Mouse (Mus musculus): ENCODE data around the gene Hc.
A peak's percentile ranks its signal among the peaks of the same experiment; 100 is the strongest.

The Hc gene

DNA sequence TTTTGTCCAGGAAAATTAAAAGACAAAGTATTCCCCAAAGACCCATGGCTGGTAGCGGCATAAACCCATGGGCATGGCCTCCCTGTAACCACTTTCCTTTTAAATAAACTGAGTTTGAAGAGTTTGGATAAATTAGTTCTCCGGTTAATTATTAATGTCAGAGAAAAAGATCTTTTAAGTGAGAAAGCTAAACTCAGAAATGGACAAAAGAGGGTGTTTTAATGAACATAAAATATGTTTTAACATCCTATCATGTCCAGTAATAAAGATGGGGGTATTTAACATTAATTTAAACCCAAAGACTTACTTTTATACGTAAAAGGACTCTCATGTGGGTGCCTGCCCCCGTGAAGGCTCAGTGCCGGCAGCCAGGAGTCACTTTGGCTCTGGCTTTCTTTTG lies at the start of gene Hc:
Gene Hc, minus strand, starts transcription at position 101 of the 400 bp plus-strand sequence.
- no peak for DNase-seq

DNA sequence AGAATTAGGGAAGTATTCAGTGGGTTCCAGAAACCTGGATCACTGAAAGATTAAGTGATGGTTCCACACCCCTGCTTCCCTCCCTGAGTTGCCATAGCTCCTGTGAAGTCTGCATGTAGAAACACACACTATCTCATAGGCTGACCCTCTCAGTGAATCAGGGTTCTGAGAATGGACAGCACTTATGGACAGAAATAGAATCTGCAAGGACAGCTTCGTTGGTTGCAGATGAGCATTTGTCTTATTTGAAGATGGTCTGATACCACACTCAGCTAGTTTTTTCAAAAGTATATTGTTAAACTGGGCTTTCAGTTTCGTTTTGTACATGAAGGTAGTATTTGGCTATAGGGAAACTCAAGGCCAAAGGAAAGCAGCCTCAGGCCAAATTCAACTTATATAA lies 49.3 kb upstream of the Hc start:
- DNase-seq: no peak

DNA sequence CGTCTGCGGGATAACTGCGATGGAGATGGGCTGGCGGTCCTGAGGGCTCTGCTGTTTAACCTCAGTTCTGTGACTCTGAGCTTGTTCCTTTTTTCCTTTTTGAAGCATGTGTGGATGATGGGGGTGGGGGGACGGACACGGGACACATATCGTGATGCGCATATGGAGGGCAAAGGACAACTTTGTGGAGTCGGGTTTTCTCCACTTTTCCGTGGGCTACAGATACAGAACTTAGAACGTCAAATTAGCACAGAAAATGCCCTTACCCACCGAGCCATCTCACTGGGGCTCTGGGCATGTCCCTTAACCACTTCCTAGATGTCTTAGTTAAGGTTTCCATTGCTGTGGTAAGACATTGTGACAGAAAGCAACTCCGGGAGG lies 48.7 kb upstream of the Hc start:
- no peak for DNase-seq

DNA sequence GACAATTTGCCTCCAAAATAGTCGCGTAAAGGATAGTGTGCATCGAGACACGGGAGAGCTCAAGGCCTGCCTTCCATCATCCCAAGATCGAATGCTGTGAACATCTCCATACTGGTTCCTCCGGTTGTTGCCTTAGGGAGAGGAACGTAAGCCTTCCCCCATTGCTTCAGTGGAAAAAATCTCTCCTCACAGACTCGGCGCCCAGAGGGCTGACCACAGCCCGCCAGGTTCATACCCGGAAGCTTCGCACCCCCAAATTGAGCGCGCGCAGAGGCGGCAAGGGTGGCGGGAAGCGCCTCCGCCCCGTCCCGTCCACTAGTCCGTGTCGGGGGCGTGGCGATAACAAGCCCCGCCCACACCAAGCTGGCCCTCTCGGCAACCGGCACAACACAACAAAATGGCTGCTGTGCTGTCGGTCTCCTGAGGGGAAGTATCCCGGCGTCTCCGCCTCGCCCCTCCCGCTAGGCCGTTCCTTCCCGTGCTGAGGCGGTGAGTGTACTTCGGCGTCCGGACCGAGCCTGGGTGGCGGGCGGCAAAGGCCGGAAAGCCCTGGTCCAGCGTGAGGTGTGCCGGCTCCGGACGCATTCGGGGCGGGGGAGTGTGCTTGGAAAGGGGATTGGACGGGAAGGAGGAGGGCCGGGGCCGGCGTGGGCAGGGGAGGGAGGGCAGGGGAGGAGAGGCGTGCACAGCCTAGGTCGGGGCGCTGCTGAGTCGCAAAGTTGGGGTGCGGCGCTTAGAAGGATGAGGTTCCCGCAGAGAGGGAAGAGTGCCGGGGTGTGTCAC lies 48.1 kb upstream of the Hc start, which contains the start of gene Cntrl:
Gene Cntrl, plus strand, starts transcription at position 352 of the 783 bp plus-strand sequence.
- peak; percentile 97 for DNase-seq

DNA sequence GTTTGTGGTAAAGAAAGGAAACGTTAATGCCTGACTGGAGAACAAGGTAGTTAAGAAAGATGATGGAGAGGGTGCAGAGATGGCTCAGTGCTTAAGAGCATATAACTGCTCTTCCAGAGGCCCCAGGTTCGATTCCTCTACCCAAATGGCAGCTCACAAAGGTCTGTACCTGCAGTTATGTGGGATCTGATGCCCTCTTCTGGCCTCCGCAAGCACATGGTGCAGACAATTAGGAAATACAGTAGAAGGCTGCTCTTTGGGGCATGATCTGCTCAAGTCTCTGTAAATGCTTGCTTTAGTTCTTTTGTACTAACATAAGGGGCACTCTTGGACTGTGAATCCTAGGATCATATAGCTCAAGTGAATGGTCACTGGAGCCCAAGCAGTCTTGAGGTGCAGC lies 47.5 kb upstream of the Hc start:
- DNase-seq: peak; percentile 75

DNA sequence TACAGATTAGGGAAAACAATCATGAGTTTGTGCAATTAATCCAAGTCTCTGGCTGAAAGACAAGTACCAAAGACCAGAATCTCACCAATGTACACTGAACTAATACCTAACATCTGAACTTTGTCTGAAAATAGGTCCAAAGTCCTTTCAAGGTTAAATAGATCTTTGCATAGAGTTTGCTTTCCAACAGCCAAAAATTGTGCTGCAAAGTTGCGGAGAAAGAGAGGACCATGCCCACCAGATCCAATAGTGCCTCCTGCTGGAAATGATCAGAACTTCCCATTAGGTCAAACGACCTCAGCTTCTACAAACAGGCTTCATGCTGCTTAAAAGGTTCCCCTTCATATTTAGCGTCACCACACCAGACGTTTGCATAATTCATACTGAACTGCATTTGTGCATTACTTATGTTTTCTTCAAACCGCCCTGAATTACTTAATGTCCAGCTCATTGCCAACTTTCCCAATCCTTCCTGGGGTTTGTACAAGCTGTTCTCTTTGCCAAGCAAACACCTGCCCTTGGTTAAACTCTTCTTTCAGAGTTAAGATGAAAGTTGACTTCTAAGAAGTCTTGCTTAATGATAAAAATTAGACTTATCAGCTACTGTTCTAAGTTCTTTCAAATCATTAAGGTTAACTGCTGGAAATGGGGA lies 46.9 kb upstream of the Hc start:
- peak; percentile 82 for DNase-seq

DNA sequence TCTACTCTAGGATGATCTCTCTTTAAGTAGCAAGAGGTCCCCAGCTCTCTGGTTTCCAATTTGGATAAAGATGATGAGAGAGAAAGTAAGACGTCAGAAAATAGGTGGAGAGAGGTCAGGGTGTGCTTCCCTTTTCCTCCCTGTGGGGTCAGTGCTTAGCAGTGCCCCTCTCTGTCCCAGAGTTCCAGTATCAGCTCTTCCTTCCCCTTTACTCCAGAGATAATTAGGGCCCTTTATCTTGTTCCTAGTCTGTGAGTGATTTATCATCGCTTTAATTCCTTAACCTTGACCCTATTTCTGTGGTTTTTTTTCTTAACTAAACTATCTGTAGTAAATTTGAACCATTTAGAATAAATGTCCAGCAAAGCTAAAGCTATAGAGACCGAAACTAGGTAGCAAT lies 43.6 kb upstream of the Hc start:
- DNase-seq: no peak

DNA sequence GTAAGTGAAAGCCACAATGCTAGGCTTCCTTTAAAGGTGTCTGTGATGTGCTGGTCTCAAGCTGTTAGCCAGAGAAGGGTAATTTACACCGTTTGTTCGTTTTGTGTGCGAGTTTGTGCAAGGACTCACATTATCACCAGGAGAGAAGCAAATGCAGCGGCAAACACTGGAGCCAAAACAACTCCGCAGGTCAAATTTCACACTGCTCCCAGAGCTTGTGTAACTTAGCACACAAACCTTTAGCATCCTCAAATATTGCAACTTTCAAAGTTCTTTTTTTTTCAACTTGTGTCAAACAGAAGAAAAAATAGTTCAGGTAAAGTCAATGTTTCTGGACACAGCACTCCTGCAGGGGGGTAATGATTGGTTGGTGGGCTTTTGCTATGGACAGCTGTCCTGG lies 42.3 kb upstream of the Hc start:
- DNase-seq: no peak

DNA sequence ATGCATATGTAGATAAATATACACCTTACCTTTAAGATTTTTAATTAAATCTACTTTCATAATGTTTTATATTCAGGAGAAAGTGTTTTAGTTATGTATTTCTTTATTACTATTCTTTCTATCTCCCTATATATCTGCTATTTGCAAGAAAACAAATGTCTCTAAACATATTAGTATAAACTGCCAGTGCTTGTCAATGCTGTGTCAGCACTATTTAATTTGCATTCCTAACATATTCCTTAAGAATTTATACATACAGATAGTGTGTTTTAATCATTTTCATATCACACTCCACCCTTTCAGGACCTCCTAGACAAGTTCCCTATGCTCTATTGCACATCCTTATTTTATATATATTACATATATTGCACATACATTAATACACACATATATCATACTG lies 41.5 kb upstream of the Hc start:
- DNase-seq: no peak

DNA sequence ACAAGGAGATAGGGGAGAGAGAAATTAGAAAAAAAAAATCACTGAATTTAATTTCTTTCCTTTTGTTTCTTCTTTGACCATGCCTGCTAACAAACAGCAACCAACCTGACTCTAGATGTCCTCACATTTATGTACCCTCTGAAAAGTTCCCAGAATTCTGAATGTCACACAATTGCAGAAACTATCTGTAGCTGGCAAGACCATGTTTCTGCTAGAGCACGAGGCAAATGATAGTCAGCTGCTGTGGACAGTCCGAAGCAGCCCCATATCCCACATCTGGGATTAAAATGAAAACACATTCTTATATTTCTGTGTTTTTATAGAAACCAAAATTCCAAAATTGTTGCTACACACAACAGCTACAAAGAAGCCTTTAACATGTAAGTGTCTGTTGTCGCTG lies 40.2 kb upstream of the Hc start, which contains the start of gene AI182371:
Gene AI182371, minus strand, starts transcription at position 101 of the 400 bp plus-strand sequence.
- DNase-seq: no peak

DNA sequence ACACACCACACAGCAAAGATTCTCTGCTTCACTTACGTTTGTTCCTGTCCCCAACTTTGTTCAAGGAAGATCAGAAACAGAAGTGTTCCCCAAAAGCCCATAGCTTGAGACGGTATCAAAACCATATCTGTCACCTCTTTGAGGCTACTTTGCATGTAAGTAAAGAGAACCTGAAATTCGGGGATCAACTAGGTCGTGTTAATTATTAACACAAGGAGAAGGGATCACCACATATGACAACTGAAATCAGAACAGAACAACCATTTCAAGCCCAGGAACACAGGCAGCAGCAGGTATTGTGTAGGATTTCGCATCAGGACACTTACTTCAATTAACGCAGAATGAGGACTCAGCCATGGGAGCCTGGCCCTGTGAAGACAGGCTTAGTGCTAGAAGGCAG lies 39.3 kb upstream of the Hc start:
- DNase-seq: no peak

DNA sequence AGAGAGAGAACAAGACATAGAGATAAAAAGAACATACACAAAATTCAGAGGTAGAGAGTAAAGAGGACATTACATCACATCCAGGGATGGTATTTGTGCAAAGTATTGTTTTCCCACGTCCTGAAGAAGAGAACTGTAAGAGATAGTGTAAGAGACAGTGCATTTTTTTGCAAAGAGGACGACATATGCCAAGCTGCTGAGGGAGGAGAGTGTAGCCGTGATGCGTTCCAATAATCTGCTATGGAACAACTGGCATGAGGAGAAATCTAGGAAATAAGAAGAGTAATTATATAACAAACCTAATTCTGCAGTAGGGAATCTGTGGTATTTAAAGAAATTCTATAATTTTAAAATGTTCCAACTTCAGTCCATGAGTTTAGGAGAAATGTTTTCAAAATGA lies 26.2 kb upstream of the Hc start:
- no peak for DNase-seq

DNA sequence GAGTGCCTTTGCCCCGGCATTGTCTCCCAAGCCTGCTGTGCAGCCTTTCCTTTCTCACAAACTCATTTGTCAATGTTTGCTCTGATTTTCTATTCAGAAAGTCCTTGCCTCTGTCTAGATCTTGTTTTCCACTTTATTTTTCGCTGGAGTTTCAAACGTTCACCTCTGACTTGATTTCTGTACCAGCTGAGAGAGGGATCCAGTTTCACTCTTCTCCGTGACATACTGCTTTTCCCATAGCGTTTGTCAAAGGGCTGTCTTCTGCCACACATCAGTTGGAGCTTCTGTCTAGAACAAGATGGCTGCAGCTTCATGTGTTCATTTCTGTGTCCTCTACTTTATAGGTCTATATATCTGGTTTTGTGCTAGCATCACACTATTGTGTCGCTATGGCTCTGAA lies 17.9 kb upstream of the Hc start:
- no peak for DNase-seq

DNA sequence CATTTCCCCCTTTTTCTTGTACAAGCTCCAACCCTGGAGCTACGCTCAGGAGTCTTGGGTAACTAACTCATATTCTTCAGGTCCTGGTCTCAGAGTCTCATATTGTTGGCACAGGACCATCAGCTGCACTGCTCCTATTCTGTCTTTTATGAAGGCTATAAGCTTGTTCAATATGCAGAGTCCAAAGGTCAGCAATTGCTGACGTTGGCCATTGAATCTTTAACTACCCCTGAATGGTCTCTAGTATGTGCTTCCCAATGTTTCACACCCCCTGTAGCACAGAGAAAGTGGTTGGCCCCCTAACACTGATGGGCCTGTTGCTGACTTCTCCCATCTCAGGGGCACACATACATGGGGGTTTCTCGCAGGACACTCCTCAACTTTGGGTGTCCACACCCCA lies 13.1 kb upstream of the Hc start:
- DNase-seq: no peak

DNA sequence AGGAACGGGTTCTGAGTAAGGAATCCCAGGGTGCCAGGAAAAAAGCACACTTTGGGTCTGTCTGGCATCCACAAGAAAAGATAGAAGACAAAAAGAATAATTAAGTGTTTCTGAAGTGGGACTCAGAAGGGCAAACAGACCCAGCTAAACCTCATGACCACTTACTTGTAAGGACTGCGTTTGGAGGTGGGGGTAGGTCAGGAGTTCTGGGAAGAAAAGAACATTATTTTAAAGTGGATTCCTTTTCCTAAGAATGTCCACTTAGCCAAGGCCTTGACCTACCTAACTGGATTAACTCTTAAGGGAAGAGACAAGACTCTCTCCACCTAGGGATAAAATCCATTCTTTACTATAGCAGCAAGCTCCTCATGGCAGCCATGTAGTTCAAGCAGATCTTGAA lies 11.3 kb upstream of the Hc start:
- peak; percentile 18 for DNase-seq

DNA sequence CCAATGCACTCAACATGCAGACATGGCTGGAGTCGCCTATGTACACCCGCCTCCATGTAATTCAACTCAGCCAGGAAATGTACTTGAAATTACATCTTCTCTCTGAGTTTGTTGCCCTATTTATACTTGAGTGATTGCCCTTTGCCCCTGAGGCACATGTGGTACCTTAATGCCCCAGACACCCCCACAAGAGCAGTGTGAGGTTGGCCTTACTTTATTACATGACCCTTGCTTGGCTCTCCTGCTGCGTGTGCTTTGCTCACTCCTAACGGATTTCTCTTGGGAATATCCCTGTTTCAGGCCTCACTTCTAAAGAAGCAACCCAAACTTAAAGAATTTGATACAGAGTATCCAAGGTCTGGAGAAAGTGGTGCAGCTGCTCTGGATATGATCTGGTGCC lies 9.0 kb upstream of the Hc start:
- no peak for DNase-seq

DNA sequence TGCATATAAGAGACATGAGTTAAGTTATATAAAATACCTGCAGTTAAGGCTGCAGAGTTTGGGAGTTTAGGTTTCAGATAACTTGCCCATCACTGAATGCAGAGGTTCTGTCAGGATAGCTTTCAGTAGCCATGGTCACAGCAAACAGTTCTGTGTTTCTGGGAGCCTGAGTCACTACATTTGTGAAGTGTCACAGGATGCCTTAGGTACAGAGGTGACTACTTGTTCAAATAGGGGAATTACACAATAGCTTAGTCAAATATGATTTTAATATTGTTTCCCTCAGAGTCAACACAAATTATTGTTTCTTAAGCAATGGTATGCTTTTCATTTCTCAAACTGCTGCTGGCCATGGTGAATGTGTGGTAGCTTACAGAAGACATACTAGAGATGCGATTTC lies 7.9 kb upstream of the Hc start:
- peak; percentile 14 for DNase-seq

DNA sequence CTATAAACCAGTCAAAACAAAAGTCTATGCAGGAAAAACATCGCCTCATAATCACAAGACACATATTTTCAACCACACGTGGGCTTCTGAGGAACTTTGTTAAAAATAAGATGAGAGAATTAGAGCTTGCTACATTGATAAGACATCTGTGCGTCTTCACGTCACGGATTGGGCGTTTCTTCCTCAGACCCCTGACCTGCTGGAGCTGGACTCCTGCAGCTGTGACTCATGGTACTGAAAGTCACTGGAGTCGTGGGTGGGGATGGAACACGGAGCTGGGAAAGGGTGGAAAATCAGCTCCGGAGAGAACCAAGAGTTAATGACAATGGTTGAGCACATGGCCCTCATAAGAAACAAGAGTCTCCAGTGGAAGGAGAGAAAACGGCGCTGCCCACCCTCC lies 5.9 kb upstream of the Hc start:
- DNase-seq: no peak

DNA sequence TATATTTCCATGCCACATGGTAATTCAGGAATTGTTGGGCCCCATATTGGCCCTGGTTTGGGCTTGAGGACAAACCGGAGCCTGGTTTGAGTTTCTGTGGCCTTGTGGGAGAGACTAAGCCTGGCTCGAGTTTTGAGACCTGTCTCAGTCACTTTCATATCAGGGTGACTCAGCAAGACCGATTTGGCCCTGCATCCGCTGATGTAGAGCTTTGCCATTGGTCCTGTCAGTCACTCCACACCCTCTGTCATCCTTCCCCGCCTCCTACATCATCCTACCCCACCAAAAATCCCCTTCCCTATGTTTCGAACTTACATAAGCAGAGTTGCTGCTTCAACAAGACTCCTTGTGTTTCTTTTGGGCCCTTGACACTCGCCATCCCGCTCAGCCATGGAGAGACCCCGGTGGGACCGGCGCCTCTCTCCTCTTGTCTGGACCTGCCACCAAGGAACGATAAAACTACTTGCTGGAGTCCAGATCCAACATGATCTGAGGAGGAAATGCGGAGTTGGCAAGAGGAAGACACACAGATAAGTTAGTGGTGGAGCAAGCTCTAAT lies 5.4 kb upstream of the Hc start:
- DNase-seq: no peak

DNA sequence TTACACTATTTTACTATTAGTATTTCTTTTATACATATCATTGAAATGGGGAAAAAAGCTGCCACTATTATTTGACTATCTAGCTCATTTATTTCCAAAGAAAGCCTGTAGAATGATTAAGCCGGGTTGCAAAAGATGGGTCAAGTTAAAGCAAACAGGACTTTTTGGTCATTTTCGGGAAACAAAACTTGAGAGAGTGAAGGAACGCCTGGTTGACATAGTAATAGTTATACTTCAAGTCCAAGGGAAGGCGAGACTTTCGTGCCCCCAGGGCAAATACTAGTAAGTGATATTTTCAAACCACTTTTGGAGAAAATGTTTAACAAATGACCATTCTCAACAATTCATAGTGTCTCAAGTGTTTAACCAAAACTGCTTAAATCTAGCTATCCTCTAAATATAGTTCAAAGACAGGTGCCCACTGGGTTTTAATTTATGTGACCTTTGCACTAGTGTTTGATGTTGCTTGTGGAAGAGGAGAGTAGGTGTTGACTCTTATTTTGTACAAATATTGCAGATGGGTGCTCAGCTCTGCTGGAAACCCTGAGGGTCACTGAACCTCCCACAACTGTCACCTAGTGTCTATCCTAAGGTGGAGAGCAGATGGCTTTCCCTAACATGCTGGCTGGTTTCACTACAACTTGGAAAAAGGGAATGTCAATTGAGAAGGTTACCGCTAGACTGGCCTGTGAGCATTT lies 2.2 kb upstream of the Hc start:
- peak; percentile 13 for DNase-seq

DNA sequence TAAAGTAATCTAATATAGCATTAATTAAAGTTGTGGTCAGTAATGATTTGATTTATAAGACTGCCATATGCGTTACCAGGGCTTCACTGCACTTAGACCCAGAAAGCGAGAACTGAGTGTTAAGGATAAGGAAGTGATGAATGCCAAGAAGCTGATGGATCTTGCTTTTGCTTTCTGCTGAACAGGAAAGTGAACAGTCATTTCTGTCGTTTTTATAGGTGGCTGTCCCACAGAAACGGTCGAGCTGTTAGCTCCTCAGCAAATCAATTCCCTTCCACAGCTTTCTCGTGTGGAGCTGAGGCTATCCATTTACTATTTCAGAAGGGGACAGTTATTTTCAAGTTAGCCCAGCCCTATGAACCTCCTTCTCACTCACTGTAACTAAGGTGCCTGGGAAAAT lies 341 bp downstream of the Hc start:
- no peak for DNase-seq

DNA sequence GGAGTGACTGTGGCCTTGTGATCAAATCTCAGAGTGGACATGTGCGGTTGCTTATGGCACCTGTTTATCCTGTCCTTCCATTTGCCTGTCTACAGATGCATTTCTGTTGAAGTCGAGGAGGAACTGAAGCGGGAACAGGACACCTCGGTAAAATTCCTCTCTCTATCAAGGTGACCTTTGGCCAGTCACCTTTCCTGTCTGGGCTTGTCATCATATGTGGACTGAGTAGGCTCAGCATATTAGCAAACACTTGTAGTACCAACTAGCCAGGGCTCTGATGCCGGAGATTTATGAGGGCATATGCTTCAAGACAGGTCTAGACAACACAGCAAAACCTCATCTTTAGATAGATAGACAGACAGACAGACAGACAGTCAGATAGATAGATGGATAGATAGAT lies 982 bp downstream of the Hc start:
- no peak for DNase-seq

DNA sequence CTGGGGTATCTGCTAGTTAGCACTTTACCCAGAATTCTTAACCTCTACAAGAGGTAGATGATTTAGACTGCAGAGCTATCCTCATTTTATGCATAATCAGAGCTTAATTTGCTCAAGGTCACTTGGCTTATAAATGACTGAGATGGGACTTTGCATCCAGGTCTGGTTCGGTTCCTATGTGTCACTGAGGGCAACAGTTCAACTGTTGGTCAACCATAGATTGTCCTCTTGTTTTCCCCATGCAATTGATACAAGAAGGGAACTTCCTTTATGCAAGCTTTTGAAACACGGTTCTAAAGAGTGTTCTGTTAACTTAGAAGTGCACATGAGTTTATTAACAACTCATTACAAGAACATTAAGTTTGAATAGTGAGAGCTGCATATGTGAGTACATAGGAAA lies 2.9 kb downstream of the Hc start:
- DNase-seq: no peak

DNA sequence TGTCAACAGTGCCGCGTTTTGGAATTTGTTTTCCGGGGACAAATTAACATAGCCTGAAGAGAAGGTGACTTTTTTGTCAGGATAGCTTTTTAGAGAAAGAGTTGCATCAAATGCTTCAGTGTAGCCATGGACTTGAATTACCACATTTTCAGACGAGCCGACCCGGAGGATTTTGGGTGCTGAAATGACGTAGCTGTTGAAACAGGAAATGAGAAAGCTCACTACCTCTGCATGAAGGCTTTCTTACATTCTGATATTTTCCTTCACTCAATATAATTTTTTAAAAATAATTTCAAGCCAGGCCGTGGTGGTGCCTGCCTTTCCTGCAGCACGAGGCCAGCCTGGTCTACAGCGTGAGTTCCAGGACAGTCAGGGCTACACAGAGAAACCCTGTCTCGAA lies 4.0 kb downstream of the Hc start:
- no peak for DNase-seq
